8 mouse cellular contexts compared by ENCODE assay signal in genomic region chr9:106242813-106243488, GRCm38 (mm10). TPM values are rescaled to one million over a fixed set of nuclear protein-coding genes. Genes with fewer than 3 reads are reported as not detected.
DNase-seq lines count a peak whose midpoint lies in the region; ATAC-seq and TF ChIP-seq lines count a peak whose summit lies in the region.

No protein-coding gene starts in this region.

- intact Hi-C loops in gastrocnemius, adult 2 months (cut with DNase I), result no loop called here

- peaks cover 8% of the 10 kb centered on the region; the same call in 1 of the 2 replicates for H3K4me1 ChIP-seq in brown adipose tissue, adult 24 weeks (ENCODE audit: control insufficient read depth, insufficient read depth, insufficient read length, low read length)
- H3K4me1 ChIP-seq in heart, embryonic 14.5 days (ENCODE audit: control insufficient read depth in 2 of 2, insufficient read depth in 2 of 2, low read length in 2 of 2), result peaks cover 9 to 20% of the 10 kb centered on the region in 2 experiments
- peaks cover 16% of the 10 kb centered on the region for H3K4me1 ChIP-seq in lung, adult 2 months (ENCODE audit: control insufficient read depth, insufficient read depth, low read length)

- H3K9ac ChIP-seq in heart, embryonic 14.5 days (ENCODE audit: low read length), result no peak overlapping the region; the same call in 1 of the 2 replicates

- no peaks in the 10 kb centered on the region for H3K27me3 ChIP-seq in heart, embryonic 14.5 days (ENCODE audit: control insufficient read depth, insufficient read depth, low read length)

- TF ChIP-seq POLR2A in lung, adult 2 months (IDR thresholded peaks at IDR 0.05; ENCODE audit: borderline replicate concordance, extremely low read depth, low read depth, low read length), result peak; percentile 47; the same call in 1 of the 2 replicates

- no peak for TF ChIP-seq CTCF in gastrocnemius, adult 2 months (IDR thresholded peaks at IDR 0.05)
- TF ChIP-seq CTCF in lung, adult 2 months (IDR thresholded peaks at IDR 0.05; ENCODE audit: insufficient read depth, low read length), result no peak

- H3K4me3 ChIP-seq in gastrocnemius, adult 2 months, result 0 out of 2 replicates have a peak overlapping the region, but pooled peaks have one; percentile 1
- H3K4me3 ChIP-seq in brown adipose tissue, adult 24 weeks (ENCODE audit: insufficient read depth, low read depth, low read length), result no peak overlapping the region; the same call in 1 of the 2 replicates
- no peak overlapping the region for H3K4me3 ChIP-seq in heart, embryonic 14.5 days (ENCODE audit: control insufficient read depth in 1 of 2, insufficient read depth in 1 of 2, low read depth in 1 of 2, low read length in 2 of 2)
- H3K4me3 ChIP-seq in lung, adult 2 months (replicated peaks; ENCODE audit: extremely low read depth, low read depth, low read length), result peak overlapping the region; percentile 15

- H3K9me3 ChIP-seq in heart, embryonic 14.5 days (ENCODE audit: control insufficient read depth, low read length), result no peaks in the 10 kb centered on the region

- peak; percentile 55; the same call in 1 of the 2 replicates for ATAC-seq in heart, embryonic 14.5 days (ENCODE audit: insufficient number of reproducible peaks, insufficient read depth, low FRiP score, low read depth)
- ATAC-seq in erythroblast, adult 5-6 weeks (replicated peaks; ENCODE audit: low FRiP score, poor library complexity, severe bottlenecking), result no peak

- 51% methylated on average over 19 of the region's 19 CpGs for WGBS in heart, embryonic 14.5 days
- 40% methylated on average over 19 of the region's 19 CpGs for WGBS in lung, adult 2 months

- DNase-seq in gastrocnemius, adult 2 months, result peak; percentile 62
- no peak for DNase-seq in gastrocnemius, postnatal 4 days (ENCODE audit: low spot score in 2 of 2)
- DNase-seq in lung, adult 2 months, result no peak
- no peak for DNase-seq in layer of hippocampus, adult 18-20 months (ENCODE audit: low spot score in 2 of 2)
- no peak for DNase-seq in layer of hippocampus, postnatal 25 days (ENCODE audit: extremely low spot score in 1 of 2, low spot score in 1 of 2)

- H3K27ac ChIP-seq in gastrocnemius, adult 2 months, result peak overlapping the region; percentile 69
- H3K27ac ChIP-seq in brown adipose tissue, adult 24 weeks (replicated peaks; ENCODE audit: low read depth, low read length), result peak overlapping the region; percentile 81
- peak overlapping the region; percentile 30 to 72 for H3K27ac ChIP-seq in heart, embryonic 14.5 days (replicated peaks in 1 of 2; ENCODE audit: control insufficient read depth in 1 of 2, insufficient read depth in 1 of 2, low read depth in 2 of 2, low read length in 2 of 2)

- peak overlapping the region; percentile 16; the same call in 1 of the 2 replicates for H3K4me2 ChIP-seq in heart, embryonic 14.5 days (ENCODE audit: low read length)

- H3K36me3 ChIP-seq in heart, embryonic 14.5 days (ENCODE audit: control insufficient read depth, insufficient read depth, low read length), result peaks cover 68% of the 10 kb centered on the region

RNA-seq across cellular contexts. Expression of gene Alas1, which starts 5.5 kb away (rescaled TPM):
- total RNA-seq in gastrocnemius, adult 2 months (2021), result 100 to 1,000 TPM; 209 to 290 TPM
- total RNA-seq in gastrocnemius, postnatal 4 days (2021), result 100 to 1,000 TPM; 127 to 159 TPM
- polyA plus RNA-seq in brown adipose tissue, adult 24 weeks (2012; ENCODE audit: insufficient read depth, insufficient read length, missing spikeins), result 452 and 504 TPM in 2 replicates
- polyA plus RNA-seq in heart, embryonic 14.5 days (2014; fragmentation: Nextera tagmentation; extraction: Ambion mirVana), result 162 and 181 TPM in 2 replicates
- 443 and 458 TPM in 2 replicates for polyA plus RNA-seq in lung, adult 2 months (2012; rRNA removed)
- total RNA-seq in erythroblast, adult 5-6 weeks (2015; ENCODE audit: low replicate concordance), result 72.5 and 82.2 TPM in 2 replicates
- total RNA-seq in erythroblast, adult 5-6 weeks (2017; ENCODE audit: low replicate concordance), result 51.7 and 126 TPM in 2 replicates
- total RNA-seq in layer of hippocampus, adult 18-20 months (2021), result 100 to 1,000 TPM; 141 to 144 TPM
- 100 to 1,000 TPM; 147 to 151 TPM for total RNA-seq in layer of hippocampus, postnatal 25 days (2021)

RNA-seq across cellular contexts. Expression of gene Tlr9, which starts 20.6 kb away (rescaled TPM):
- total RNA-seq in gastrocnemius, adult 2 months (2021), result under 1 TPM; 0.17 to 0.23 TPM
- 1 to 10 TPM in 1 of 2 experiments, under 1 TPM in 1; 0.88 to 1.1 TPM for total RNA-seq in gastrocnemius, postnatal 4 days (2021)
- polyA plus RNA-seq in brown adipose tissue, adult 24 weeks (2012; ENCODE audit: insufficient read depth, insufficient read length, missing spikeins), result 0.48 and 0.88 TPM in 2 replicates
- 0.05 and 0.09 TPM in 2 replicates for polyA plus RNA-seq in heart, embryonic 14.5 days (2014; fragmentation: Nextera tagmentation; extraction: Ambion mirVana)
- 6.0 and 6.4 TPM in 2 replicates for polyA plus RNA-seq in lung, adult 2 months (2012; rRNA removed)
- total RNA-seq in erythroblast, adult 5-6 weeks (2015; ENCODE audit: low replicate concordance), result 5.0 and 6.1 TPM in 2 replicates
- 0.56 and 1.9 TPM in 2 replicates for total RNA-seq in erythroblast, adult 5-6 weeks (2017; ENCODE audit: low replicate concordance)
- 1 to 10 TPM; 1.0 to 1.5 TPM for total RNA-seq in layer of hippocampus, adult 18-20 months (2021)
- 1 to 10 TPM; 1.2 to 1.5 TPM for total RNA-seq in layer of hippocampus, postnatal 25 days (2021)

RNA-seq across cellular contexts. Expression of gene Poc1a, which starts 37.9 kb away (rescaled TPM):
- total RNA-seq in gastrocnemius, adult 2 months (2021), result 1 to 10 TPM; 1.4 to 2.1 TPM
- 1 to 10 TPM; 5.4 to 5.8 TPM for total RNA-seq in gastrocnemius, postnatal 4 days (2021)
- 9.4 and 12.7 TPM in 2 replicates for polyA plus RNA-seq in brown adipose tissue, adult 24 weeks (2012; ENCODE audit: insufficient read depth, insufficient read length, missing spikeins)
- 24.0 and 24.3 TPM in 2 replicates for polyA plus RNA-seq in heart, embryonic 14.5 days (2014; fragmentation: Nextera tagmentation; extraction: Ambion mirVana)
- polyA plus RNA-seq in lung, adult 2 months (2012; rRNA removed), result 5.7 and 7.9 TPM in 2 replicates
- total RNA-seq in erythroblast, adult 5-6 weeks (2015; ENCODE audit: low replicate concordance), result 3.5 and 4.4 TPM in 2 replicates
- 5.0 and 10.6 TPM in 2 replicates for total RNA-seq in erythroblast, adult 5-6 weeks (2017; ENCODE audit: low replicate concordance)
- 10 to 100 TPM; 12.5 to 15.4 TPM for total RNA-seq in layer of hippocampus, adult 18-20 months (2021)
- total RNA-seq in layer of hippocampus, postnatal 25 days (2021), result 10 to 100 TPM; 11.7 to 13.0 TPM

RNA-seq across cellular contexts. Expression of gene Twf2, which starts 40.0 kb away (rescaled TPM):
- total RNA-seq in gastrocnemius, adult 2 months (2021), result 100 to 1,000 TPM; 127 to 210 TPM
- total RNA-seq in gastrocnemius, postnatal 4 days (2021), result 100 to 1,000 TPM in 1 of 2 experiments, 10 to 100 TPM in 1; 92.7 to 105 TPM
- 13.6 and 19.5 TPM in 2 replicates for polyA plus RNA-seq in brown adipose tissue, adult 24 weeks (2012; ENCODE audit: insufficient read depth, insufficient read length, missing spikeins)
- 45.5 and 48.8 TPM in 2 replicates for polyA plus RNA-seq in heart, embryonic 14.5 days (2014; fragmentation: Nextera tagmentation; extraction: Ambion mirVana)
- 60.9 and 69.0 TPM in 2 replicates for polyA plus RNA-seq in lung, adult 2 months (2012; rRNA removed)
- total RNA-seq in erythroblast, adult 5-6 weeks (2015; ENCODE audit: low replicate concordance), result 11.7 and 20.5 TPM in 2 replicates
- 18.5 and 25.8 TPM in 2 replicates for total RNA-seq in erythroblast, adult 5-6 weeks (2017; ENCODE audit: low replicate concordance)
- 10 to 100 TPM; 58.4 to 60.6 TPM for total RNA-seq in layer of hippocampus, adult 18-20 months (2021)
- total RNA-seq in layer of hippocampus, postnatal 25 days (2021), result 10 to 100 TPM; 52.3 to 57.2 TPM

RNA-seq across cellular contexts. Expression of gene Ppm1m, which starts 43.4 kb away (rescaled TPM):
- total RNA-seq in gastrocnemius, adult 2 months (2021), result 1 to 10 TPM; 2.1 to 5.2 TPM
- total RNA-seq in gastrocnemius, postnatal 4 days (2021), result 10 to 100 TPM; 16.7 to 20.8 TPM
- polyA plus RNA-seq in brown adipose tissue, adult 24 weeks (2012; ENCODE audit: insufficient read depth, insufficient read length, missing spikeins), result 104 and 137 TPM in 2 replicates
- polyA plus RNA-seq in heart, embryonic 14.5 days (2014; fragmentation: Nextera tagmentation; extraction: Ambion mirVana), result 19.1 and 19.4 TPM in 2 replicates
- 60.7 and 67.3 TPM in 2 replicates for polyA plus RNA-seq in lung, adult 2 months (2012; rRNA removed)
- total RNA-seq in erythroblast, adult 5-6 weeks (2015; ENCODE audit: low replicate concordance), result 6.9 and 11.7 TPM in 2 replicates
- total RNA-seq in erythroblast, adult 5-6 weeks (2017; ENCODE audit: low replicate concordance), result 9.0 and 17.0 TPM in 2 replicates
- total RNA-seq in layer of hippocampus, adult 18-20 months (2021), result 10 to 100 TPM; 18.9 to 19.2 TPM
- 10 to 100 TPM; 15.6 to 16.6 TPM for total RNA-seq in layer of hippocampus, postnatal 25 days (2021)

Comparison
In these comparisons a context has a peak if more than half of its experiments do, and no peak if none do; other contexts are left out.
1. H3K4me3 ChIP-seq: peak in gastrocnemius, adult 2 months (single experiment) and lung, adult 2 months (single experiment); none in brown adipose tissue, adult 24 weeks (single experiment) and heart, embryonic 14.5 days (0 of 2).
2. Peak in every context shown above with its lines, with median percentiles within 50 percentile points of each other: H3K27ac ChIP-seq.